In the genomic region with DNA sequence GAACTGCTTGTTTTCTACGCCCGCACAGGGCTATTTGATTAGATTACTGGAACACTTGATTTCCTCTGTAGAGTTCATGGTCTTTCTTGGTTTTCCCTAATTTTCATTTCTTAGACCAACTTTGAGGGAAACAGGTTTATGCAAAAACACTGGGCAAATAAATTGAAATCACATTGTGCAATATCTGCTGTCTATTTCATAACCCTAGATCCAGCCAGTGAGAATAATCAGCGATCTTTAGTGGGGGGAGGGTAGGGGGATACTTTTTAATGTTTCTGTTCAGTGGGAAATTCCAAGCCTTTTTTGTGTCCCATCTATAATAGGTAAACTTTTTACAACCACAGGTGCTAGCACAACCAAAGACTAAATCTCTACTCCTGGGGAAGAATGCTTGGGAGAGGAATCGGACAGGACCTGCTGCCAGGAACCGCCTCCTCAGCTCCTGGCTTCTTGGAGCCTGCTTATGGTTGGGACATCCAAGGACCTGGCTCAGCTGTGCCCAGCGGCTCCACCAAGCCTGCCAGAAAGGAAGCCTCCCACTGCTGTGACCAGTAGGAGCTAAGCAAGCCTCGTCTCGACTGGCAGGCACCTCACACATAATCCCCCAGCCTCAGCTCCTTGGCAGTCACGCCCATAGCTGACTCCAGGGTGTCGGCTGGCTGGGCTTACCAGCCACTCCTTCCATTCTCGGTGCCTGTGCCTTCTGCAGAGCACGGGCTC, we compare ENCODE assay signal across 11 mouse cellular contexts.
A peak's percentile ranks its signal among the peaks of the same experiment; 100 is the strongest.
DNase-seq lines count a peak whose midpoint lies in the region; ATAC-seq and TF ChIP-seq lines count a peak whose summit lies in the region.
"Had no signal": no experiment of that assay in that cellular context is flagged by ENCODE, and none has a peak within 500 bp of the region (broad histone marks: within the 10 kb centered on the region; RNA-seq: fewer than 3 reads in every experiment).

No protein-coding gene starts in this region.

- DNase-seq in cerebellum, adult 2 months = peak; percentile 15 to 32
- no peak for DNase-seq in cerebellum, adult 9-10 months
- DNase-seq in right cerebral cortex, adult 18-20 months = peak; percentile 63
- DNase-seq in right cerebral cortex, postnatal 4 days = no peak
- peak; percentile 51 for DNase-seq in layer of hippocampus, adult 9-11 months
- DNase-seq in urinary bladder, postnatal 36 days (ENCODE audit: low spot score in 2 of 2) = peak; percentile 20 to 78

- 28% methylated on average over 12 of the region's 12 CpGs for WGBS in cerebellum, adult 2 months
- WGBS in forebrain, embryonic 15.5 days = 48% methylated on average over 12 of the region's 12 CpGs

- no peak overlapping the region for H3K4me2 ChIP-seq in forebrain, embryonic 15.5 days (replicated peaks)
- H3K4me2 ChIP-seq: embryonic facial prominence, embryonic 12.5 days; hindbrain, embryonic 15.5 days had no signal

- TF ChIP-seq CTCF in cerebellum, adult 2 months (IDR thresholded peaks at IDR 0.05; ENCODE audit: borderline replicate concordance, insufficient read depth, low read depth, low read length) = no peak

- H3K36me3 ChIP-seq in forebrain, embryonic 15.5 days = no peaks in the 10 kb centered on the region
- H3K36me3 ChIP-seq: embryonic facial prominence, embryonic 12.5 days; hindbrain, embryonic 15.5 days had no signal

- H3K27me3 ChIP-seq in cerebellum, adult 2 months (ENCODE audit: control insufficient read depth, insufficient read depth, low read length) = no peaks in the 10 kb centered on the region
- no peaks in the 10 kb centered on the region for H3K27me3 ChIP-seq in forebrain, embryonic 15.5 days
- H3K27me3 ChIP-seq: embryonic facial prominence, embryonic 12.5 days; hindbrain, embryonic 15.5 days had no signal

- ATAC-seq in monocyte, adult 5-6 weeks (replicated peaks; ENCODE audit: insufficient number of reproducible peaks, low FRiP score, low TSS enrichment, poor library complexity, severe bottlenecking) = no peak
- ATAC-seq in forebrain, embryonic 15.5 days (replicated peaks) = no peak

- H3K27ac ChIP-seq in cerebellum, adult 2 months (ENCODE audit: insufficient read depth, low read length) = no peak overlapping the region
- no peak overlapping the region for H3K27ac ChIP-seq in forebrain, embryonic 15.5 days (replicated peaks)
- H3K27ac ChIP-seq: embryonic facial prominence, embryonic 12.5 days; hindbrain, embryonic 15.5 days; liver, embryonic 14.5 days had no signal

- peaks cover 4% of the 10 kb centered on the region; the same call in 1 of the 2 replicates for H3K4me1 ChIP-seq in cerebellum, adult 2 months (ENCODE audit: control insufficient read depth, insufficient read depth, low read length)
- 0 out of 2 replicates have a peak, but pooled peaks cover 5% of the 10 kb centered on the region for H3K4me1 ChIP-seq in forebrain, embryonic 15.5 days
- H3K4me1 ChIP-seq: hindbrain, embryonic 15.5 days had no signal

- no peak overlapping the region for H3K9ac ChIP-seq in forebrain, embryonic 15.5 days (replicated peaks)
- H3K9ac ChIP-seq: embryonic facial prominence, embryonic 12.5 days; hindbrain, embryonic 15.5 days; liver, embryonic 14.5 days had no signal

- no peaks in the 10 kb centered on the region for H3K9me3 ChIP-seq in forebrain, embryonic 15.5 days
- H3K9me3 ChIP-seq: embryonic facial prominence, embryonic 12.5 days; hindbrain, embryonic 15.5 days had no signal

- TF ChIP-seq POLR2A in cerebellum, adult 2 months (IDR thresholded peaks at IDR 0.05; ENCODE audit: borderline replicate concordance, insufficient read depth, low read length) = no peak

- H3K4me3 ChIP-seq in cerebellum, adult 2 months (replicated peaks; ENCODE audit: insufficient read depth, low read depth, low read length) = no peak overlapping the region
- no peak overlapping the region for H3K4me3 ChIP-seq in forebrain, embryonic 15.5 days
- H3K4me3 ChIP-seq: embryonic facial prominence, embryonic 12.5 days; hindbrain, embryonic 15.5 days had no signal

Comparison
In these comparisons a context has a peak if more than half of its experiments do, and no peak if none do; other contexts are left out.
1. DNase-seq: peak in cerebellum, adult 2 months (2 of 2), right cerebral cortex, adult 18-20 months (single experiment), layer of hippocampus, adult 9-11 months (single experiment) and urinary bladder, postnatal 36 days (2 of 2); none in cerebellum, adult 9-10 months (single experiment) and right cerebral cortex, postnatal 4 days (single experiment).